Mouse (Mus musculus) ES-E14 (cell line): ENCODE data around the gene Prex1. TPM values are rescaled to one million over a fixed set of nuclear protein-coding genes. Genes with fewer than 3 reads are reported as not detected.

ENCODE experiments used
- DNase-seq: peaks from one replicate; pipeline ENCODE4 v3.0.0-alpha.2; 2013; ENCODE audit warnings: low read depth, low spot score
- H3K27ac ChIP-seq: 2 replicates; pipeline ENCODE4 v1.5.1; 2012; ENCODE audit warnings: low read depth, mild to moderate bottlenecking, low read length, moderate library complexity, mixed read lengths; ENCODE audit not compliant: poor library complexity, insufficient read depth, severe bottlenecking
- H3K36me3 ChIP-seq: 2 replicates; pipeline ENCODE4 v1.6.1; 2012; ENCODE audit warnings: mild to moderate bottlenecking, low read length, moderate library complexity, mixed read lengths; ENCODE audit not compliant: control insufficient read depth, poor library complexity, insufficient read depth, severe bottlenecking
- H3K4me1 ChIP-seq, 2 experiments: fragments of 150-350 bp in 1 of 2; sonication (generic) in 1 of 2; 2 replicates each; pipeline ENCODE4 v1.6.1; 2012; ENCODE audit warnings: low read length in 2 of 2, mild to moderate bottlenecking in 1 of 2, mixed read lengths in 1 of 2; ENCODE audit not compliant: control insufficient read depth in 2 of 2, insufficient read depth in 2 of 2, poor library complexity in 1 of 2
- H3K4me3 ChIP-seq, 2 experiments: fragments of 150-350 bp in 1 of 2; sonication (generic) in 1 of 2; 2 replicates each; pipeline ENCODE4 v1.5.1; 2012; ENCODE audit warnings: low read length in 2 of 2, low read depth in 1 of 2, mild to moderate bottlenecking in 1 of 2, mixed read lengths in 1 of 2; ENCODE audit not compliant: insufficient read depth in 1 of 2, poor library complexity in 1 of 2, severe bottlenecking in 1 of 2
- H3K9ac ChIP-seq: 2 replicates; pipeline ENCODE4 v1.6.1; 2012; ENCODE audit warnings: low read depth, mild to moderate bottlenecking, low read length, mixed read lengths; ENCODE audit not compliant: poor library complexity, insufficient read depth, severe bottlenecking
- H3K9me3 ChIP-seq: fragments of 150-350 bp; sonication (generic); 2 replicates; pipeline ENCODE4 v1.6.1; 2012; ENCODE audit warnings: low read depth, mild to moderate bottlenecking, low read length; ENCODE audit not compliant: control insufficient read depth, insufficient read depth
- CHD2 ChIP-seq: IDR thresholded peaks from 2 replicates; pipeline ENCODE4 v1.6.1; 2014; ENCODE audit warnings: mild to moderate bottlenecking, low read depth, low read length, inconsistent platforms
- HCFC1 ChIP-seq: IDR thresholded peaks from 2 replicates; pipeline ENCODE4 v1.6.1; 2012; ENCODE audit warnings: low read length, inconsistent platforms, borderline replicate concordance; ENCODE audit not compliant: insufficient read depth
- MAFK ChIP-seq: IDR thresholded peaks from 2 replicates; pipeline ENCODE4 v1.6.1; 2014; ENCODE audit warnings: mild to moderate bottlenecking, low read depth, low read length, inconsistent platforms; ENCODE audit not compliant: insufficient read depth
- ZC3H11A ChIP-seq: IDR thresholded peaks from 2 replicates; pipeline ENCODE4 v1.6.1; 2012; ENCODE audit warnings: low read depth, mild to moderate bottlenecking, inconsistent platforms, low read length, borderline replicate concordance
- ZNF384 ChIP-seq: IDR thresholded peaks from 2 replicates; pipeline ENCODE4 v1.6.1; 2012; ENCODE audit warnings: low read depth, low read length, inconsistent platforms
- in situ Hi-C, 2 experiments: fragments of 600-800 bp; cut with MboI; formaldehyde crosslinking; loops; one replicate each; pipeline ENCODE4 v1.15.1; 2025; ENCODE audit warnings: low sequenced_read_pairs in 2 of 2, inconsistent platforms in 1 of 2; ENCODE audit not compliant: unreplicated experiment in 2 of 2
- total RNA-seq: library from RNA; depleted of rRNA; stranded (reverse); fragments of 300-350 nt; gene quantifications from 2 replicates; pipeline ENCODE4 v1.2.3, GENCODE M21; 2012; rRNA removed

Prex1 gene
- total RNA-seq, 1 experiment, result 1.5 TPM

DNA sequence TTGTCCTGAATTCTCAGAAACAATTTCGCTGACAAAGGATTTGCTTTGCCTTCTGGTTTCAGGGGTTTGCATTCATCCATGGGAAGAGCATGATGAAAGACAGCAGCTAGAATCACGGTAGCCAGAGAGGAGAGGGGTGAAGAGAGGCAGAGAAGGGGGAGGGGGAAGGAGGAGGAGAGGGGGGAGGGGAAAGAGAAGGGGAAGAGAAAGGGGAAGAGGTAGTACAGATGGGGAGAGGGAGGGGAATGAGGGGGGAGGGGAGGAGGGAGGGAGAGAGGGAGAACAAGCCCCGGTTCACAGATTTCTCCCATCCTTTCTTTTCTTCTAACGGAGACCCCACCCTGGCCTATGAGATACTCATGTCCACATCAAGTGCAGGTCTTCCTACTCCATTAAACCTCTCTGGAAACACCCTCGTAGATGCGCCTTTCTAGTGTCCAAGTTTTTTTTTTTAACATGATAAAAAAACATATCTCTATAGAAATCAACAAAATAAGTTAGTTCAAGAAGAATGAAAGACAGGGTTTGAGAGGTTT, 196.7 kb downstream of the Prex1 start:
- no peak overlapping the region for H3K27ac ChIP-seq
- DNase-seq, result no peak
- no peak overlapping the region for H3K4me3 ChIP-seq

More for the DNA sequence above, 196.7 kb downstream of the Prex1 start:
- in situ Hi-C loops, result no loop called here
- peaks cover 3 to 12% of the 10 kb centered on the region in 2 experiments; a peak in 2 of 4 replicates for H3K4me1 ChIP-seq
- TF ChIP-seq HCFC1 (no peak), CHD2 (no peak), ZNF384 (no peak), ZC3H11A (no peak), MAFK (no peak)
- no peaks in the 10 kb centered on the region for H3K36me3 ChIP-seq
- H3K9me3 ChIP-seq, result no peaks in the 10 kb centered on the region
- no peak overlapping the region for H3K9ac ChIP-seq

Other genes starting within 250 kb of the Prex1 start
- 10.5 and 11.1 TPM in 2 replicates for gene Trp53rkb, start 78.7 kb upstream of the Prex1 start, total RNA-seq
- gene Arfgef2, start 91.8 kb upstream of the Prex1 start, total RNA-seq, result 23.6 and 24.2 TPM in 2 replicates
- gene Cse1l, start 192.2 kb upstream of the Prex1 start, total RNA-seq, result 90.8 and 140 TPM in 2 replicates